8 mouse cellular contexts compared by ENCODE assay signal in genomic region chr9:52048650-52049081, GRCm38 (mm10). TPM values are rescaled to one million over a fixed set of nuclear protein-coding genes. Genes with fewer than 3 reads are reported as not detected.
DNase-seq lines count a peak whose midpoint lies in the region; ATAC-seq lines count a peak whose summit lies in the region.

No protein-coding gene starts in this region.

- intact Hi-C loops in left cerebral cortex, postnatal 4 days (cut with DNase I), result no loop called here

- peak overlapping the region; percentile 97 for H3K9ac ChIP-seq in hindbrain, embryonic 14.5 days
- peak overlapping the region; percentile 99 for H3K9ac ChIP-seq in limb, embryonic 11.5 days (ENCODE audit: low read length)
- peak overlapping the region; percentile 94 for H3K9ac ChIP-seq in midbrain, embryonic 14.5 days (replicated peaks; ENCODE audit: low read length)
- peak overlapping the region; percentile 82 for H3K9ac ChIP-seq in stomach, embryonic 15.5 days

- peak overlapping the region; percentile 97 for H3K27ac ChIP-seq in hindbrain, embryonic 14.5 days
- peak overlapping the region; percentile 98 for H3K27ac ChIP-seq in limb, embryonic 11.5 days (replicated peaks; ENCODE audit: low read depth, low read length)
- peak overlapping the region; percentile 98 for H3K27ac ChIP-seq in midbrain, embryonic 14.5 days (replicated peaks; ENCODE audit: low read depth, low read length)
- H3K27ac ChIP-seq in stomach, embryonic 15.5 days, result peak overlapping the region; percentile 99

- WGBS in hindbrain, embryonic 14.5 days, result under 1% methylated on average over 57 of the region's 60 CpGs
- WGBS in limb, embryonic 11.5 days, result under 1% methylated on average over 60 of the region's 60 CpGs
- 0% methylated on average over 53 of the region's 60 CpGs for WGBS in midbrain, embryonic 14.5 days
- WGBS in stomach, embryonic 15.5 days, result under 1% methylated on average over 60 of the region's 60 CpGs

- peak; percentile 26 to 44 for DNase-seq in left cerebral cortex, adult 18-20 months (ENCODE audit: low spot score in 2 of 2)
- DNase-seq in left cerebral cortex, postnatal 4 days, result no peak
- DNase-seq in cerebellum, postnatal 14 days, result peak; percentile 59 to 72
- peak; percentile 36 to 65 for DNase-seq in frontal cortex, postnatal 36 days (ENCODE audit: low spot score in 2 of 2)
- DNase-seq in hindbrain, embryonic 14.5 days (ENCODE audit: low spot score), result peak; percentile 32
- DNase-seq in limb, embryonic 11.5 days (ENCODE audit: low spot score), result peak; percentile 71
- DNase-seq in midbrain, embryonic 14.5 days, result peak; percentile 74

- no peaks in the 10 kb centered on the region for H3K9me3 ChIP-seq in hindbrain, embryonic 14.5 days (ENCODE audit: control insufficient read depth, low read length)
- no peaks in the 10 kb centered on the region for H3K9me3 ChIP-seq in limb, embryonic 11.5 days (ENCODE audit: control insufficient read depth, low read length)
- no peaks in the 10 kb centered on the region for H3K9me3 ChIP-seq in midbrain, embryonic 14.5 days (ENCODE audit: control insufficient read depth, low read length)
- no peaks in the 10 kb centered on the region for H3K9me3 ChIP-seq in stomach, embryonic 15.5 days

- no peaks in the 10 kb centered on the region for H3K36me3 ChIP-seq in hindbrain, embryonic 14.5 days (replicated peaks; ENCODE audit: control insufficient read depth, insufficient read depth)
- H3K36me3 ChIP-seq in limb, embryonic 11.5 days (ENCODE audit: control insufficient read depth, insufficient read depth, low read length), result no peaks in the 10 kb centered on the region
- H3K36me3 ChIP-seq in midbrain, embryonic 14.5 days (ENCODE audit: control insufficient read depth, insufficient read depth, low read length), result no peaks in the 10 kb centered on the region
- H3K36me3 ChIP-seq in stomach, embryonic 15.5 days, result no peaks in the 10 kb centered on the region

- H3K27me3 ChIP-seq in hindbrain, embryonic 14.5 days (ENCODE audit: control insufficient read depth, insufficient read depth, low read length), result no peaks in the 10 kb centered on the region
- H3K27me3 ChIP-seq in limb, embryonic 11.5 days (ENCODE audit: control insufficient read depth, insufficient read depth, low read length), result no peaks in the 10 kb centered on the region
- H3K27me3 ChIP-seq in midbrain, embryonic 14.5 days (ENCODE audit: control insufficient read depth, insufficient read depth, low read length), result no peaks in the 10 kb centered on the region
- 0 out of 2 replicates have a peak, but pooled peaks cover 4% of the 10 kb centered on the region for H3K27me3 ChIP-seq in stomach, embryonic 15.5 days (replicated peaks)

- peak overlapping the region; percentile 70 for H3K4me3 ChIP-seq in hindbrain, embryonic 14.5 days (replicated peaks; ENCODE audit: low read length)
- peak overlapping the region; percentile 74 for H3K4me3 ChIP-seq in limb, embryonic 11.5 days (ENCODE audit: low read depth, low read length)
- peak overlapping the region; percentile 98 for H3K4me3 ChIP-seq in midbrain, embryonic 14.5 days (replicated peaks; ENCODE audit: low read depth, low read length)
- peak overlapping the region; percentile 68 for H3K4me3 ChIP-seq in stomach, embryonic 15.5 days (replicated peaks)

- peak overlapping the region; percentile 68 for H3K4me2 ChIP-seq in hindbrain, embryonic 14.5 days (replicated peaks)
- peak overlapping the region; percentile 60 for H3K4me2 ChIP-seq in limb, embryonic 11.5 days (ENCODE audit: low read depth, severe bottlenecking)
- H3K4me2 ChIP-seq in midbrain, embryonic 14.5 days (ENCODE audit: low read length), result peak overlapping the region; percentile 61
- H3K4me2 ChIP-seq in stomach, embryonic 15.5 days, result peak overlapping the region; percentile 69

- ATAC-seq in hindbrain, embryonic 14.5 days (ENCODE audit: low FRiP score), result peak; percentile 53
- peak; percentile 48; the same call in 1 of the 2 replicates for ATAC-seq in limb, embryonic 11.5 days (ENCODE audit: insufficient number of reproducible peaks, low FRiP score, low TSS enrichment, low read depth)
- ATAC-seq in midbrain, embryonic 14.5 days (ENCODE audit: low FRiP score, low TSS enrichment), result peak; percentile 22
- ATAC-seq in stomach, embryonic 15.5 days (ENCODE audit: insufficient read depth, low FRiP score, low read depth), result peak; percentile 29; the same call in 1 of the 2 replicates

- H3K4me1 ChIP-seq in hindbrain, embryonic 14.5 days (replicated peaks; ENCODE audit: control insufficient read depth, insufficient read depth, low read length), result peaks cover 24% of the 10 kb centered on the region
- H3K4me1 ChIP-seq in limb, embryonic 11.5 days (ENCODE audit: control insufficient read depth, insufficient read depth, low read length), result peaks cover 9% of the 10 kb centered on the region
- peaks cover 11% of the 10 kb centered on the region; the same call in 1 of the 2 replicates for H3K4me1 ChIP-seq in midbrain, embryonic 14.5 days (ENCODE audit: control insufficient read depth, insufficient read depth, low read length)
- H3K4me1 ChIP-seq in stomach, embryonic 15.5 days, result peaks cover 4% of the 10 kb centered on the region; the same call in 1 of the 2 replicates

RNA-seq across cellular contexts. Expression of gene Rdx, which starts 1.7 kb away (rescaled TPM):
- 10 to 100 TPM; 42.9 to 44.5 TPM for total RNA-seq in left cerebral cortex, adult 18-20 months (2021)
- 10 to 100 TPM; 58.4 to 71.4 TPM for total RNA-seq in left cerebral cortex, postnatal 4 days (2021)
- polyA plus RNA-seq in hindbrain, embryonic 14.5 days (2014; fragmentation: Nextera tagmentation; extraction: Ambion mirVana), result 105 and 106 TPM in 2 replicates
- polyA plus RNA-seq in limb, embryonic 11.5 days (2014; fragmentation: Nextera tagmentation; extraction: Ambion mirVana), result 196 and 198 TPM in 2 replicates
- polyA plus RNA-seq in midbrain, embryonic 14.5 days (2014; fragmentation: Nextera tagmentation; extraction: Ambion mirVana), result 79.8 and 114 TPM in 2 replicates
- 94.3 and 97.2 TPM in 2 replicates for polyA plus RNA-seq in stomach, embryonic 15.5 days (2015; fragmentation: Nextera tagmentation; extraction: Ambion mirVana)
